Mouse (Mus musculus) forebrain, postnatal 0 days (tissue): ENCODE data around the gene Tiparp. TPM values are rescaled to one million over a fixed set of nuclear protein-coding genes. Genes with fewer than 3 reads are reported as not detected.

Experiments used
- ATAC-seq: fragments of 200-750 bp; cut with Nextera tagmentation; 2 replicates; pipeline ENCODE4 v1.8.0; 2017; ENCODE audit warnings: mild to moderate bottlenecking, moderate library complexity
- DNase-seq: peaks from one replicate; pipeline ENCODE4 v3.0.0-alpha.2; 2015
- H3K27ac ChIP-seq: fragments of 300-500 bp; sonication (generic); 2 replicates; pipeline ENCODE4 v1.5.1; 2014; ENCODE audit warnings: low read depth, mild to moderate bottlenecking, antibody characterized with exemption, low read length, moderate library complexity, mixed read lengths
- H3K27me3 ChIP-seq: fragments of 300-500 bp; sonication (generic); 2 replicates; pipeline ENCODE4 v1.6.1; 2014; ENCODE audit warnings: mild to moderate bottlenecking, low read length, mixed read lengths; ENCODE audit not compliant: insufficient read depth
- H3K36me3 ChIP-seq: fragments of 300-500 bp; sonication (generic); 2 replicates; pipeline ENCODE4 v1.6.1; 2014; ENCODE audit warnings: mild to moderate bottlenecking, moderate library complexity; ENCODE audit not compliant: insufficient read depth
- H3K4me1 ChIP-seq: fragments of 300-500 bp; sonication (generic); 2 replicates; pipeline ENCODE4 v1.6.1; 2014; ENCODE audit warnings: antibody characterized with exemption; ENCODE audit not compliant: insufficient read depth
- H3K4me2 ChIP-seq: fragments of 300-500 bp; sonication (generic); 2 replicates; pipeline ENCODE4 v1.6.1; 2014; ENCODE audit warnings: low read depth, mild to moderate bottlenecking, moderate library complexity
- H3K4me3 ChIP-seq: fragments of 300-500 bp; sonication (generic); 2 replicates; pipeline ENCODE4 v1.5.1; 2014; ENCODE audit warnings: low read depth, low read length, mixed read lengths
- H3K9ac ChIP-seq: fragments of 300-500 bp; sonication (generic); 2 replicates; pipeline ENCODE4 v1.6.1; 2014; ENCODE audit warnings: mild to moderate bottlenecking
- H3K9me3 ChIP-seq: fragments of 300-500 bp; sonication (generic); 2 replicates; pipeline ENCODE4 v1.6.1; 2016; ENCODE audit warnings: low read length
- CTCF ChIP-seq: sonication (generic); IDR thresholded peaks from 2 replicates; pipeline ENCODE4 v1.5.1; 2016; ENCODE audit warnings: antibody characterized with exemption, control low read depth, low read depth
- WGBS: fragments of 180-500 bp; shearing (Covaris S2); extraction: QIAGEN DNeasy Blood & Tissue Kit; methylation state at CpG from one replicate; pipeline ENCODE4 v1.1.7; 2014; 5-methylcytosine and 5-hydroxymethylcytosine counted together
- polyA plus RNA-seq: library from polyadenylated mRNA; unstranded; fragments of >200 nt; fragmentation: Nextera tagmentation; extraction: Ambion mirVana; gene quantifications from 2 replicates; pipeline ENCODE4 v1.2.1, GENCODE M21; 2015
- total RNA-seq: library from RNA; depleted of rRNA; stranded (reverse); fragments of >200 nt; gene quantifications from 2 replicates; pipeline ENCODE4 v1.2.3, GENCODE M21; 2014; rRNA removed

Gene Tiparp
- total and polyA plus RNA-seq, 2 experiments from 2014 or later: 19.9 to 26.8 TPM

GRCm38 (mm10) chr3:65594493-65594892, 66.3 kb downstream of the Tiparp start:
- DNase-seq: no peak
- Histone ChIP-seq H3K4me2 (no peak overlapping the region), H3K4me3 (no peak overlapping the region), H3K4me1 (no peaks in the 10 kb centered on the region), H3K9ac (no peak overlapping the region), H3K36me3 (no peaks in the 10 kb centered on the region), H3K27me3 (no peaks in the 10 kb centered on the region), H3K9me3 (no peaks in the 10 kb centered on the region), H3K27ac (no peak overlapping the region)
- TF ChIP-seq CTCF: no peak
- no peak for ATAC-seq

GRCm38 (mm10) chr3:65595196-65595595, 67.0 kb downstream of the Tiparp start:
- Histone ChIP-seq H3K9ac (no peak overlapping the region), H3K36me3 (no peaks in the 10 kb centered on the region), H3K9me3 (no peaks in the 10 kb centered on the region), H3K4me2 (no peak overlapping the region), H3K4me3 (no peak overlapping the region), H3K27me3 (no peaks in the 10 kb centered on the region), H3K27ac (no peak overlapping the region), H3K4me1 (no peaks in the 10 kb centered on the region)
- DNase-seq: peak; percentile 55
- TF ChIP-seq CTCF: no peak
- peak; percentile 38 for ATAC-seq
- 57% methylated on average over 3 of the region's 3 CpGs for WGBS

GRCm38 (mm10) chr3:65598071-65598830, 70.0 kb downstream of the Tiparp start:
- DNase-seq: no peak
- WGBS: 26% methylated on average over 7 of the region's 7 CpGs
- no peak overlapping the region for H3K9ac ChIP-seq

GRCm38 (mm10) chr3:65599151-65599550, 70.9 kb downstream of the Tiparp start:
- no peak overlapping the region for H3K27ac ChIP-seq
- DNase-seq: no peak
- H3K4me1 ChIP-seq: no peaks in the 10 kb centered on the region
- H3K4me3 ChIP-seq: no peak overlapping the region
- 81% methylated on average over 6 of the region's 6 CpGs for WGBS
- no peak for TF ChIP-seq CTCF
- H3K9me3 ChIP-seq: no peaks in the 10 kb centered on the region
- H3K9ac ChIP-seq: no peak overlapping the region
- no peaks in the 10 kb centered on the region for H3K27me3 ChIP-seq
- no peak for ATAC-seq
- H3K36me3 ChIP-seq: no peaks in the 10 kb centered on the region
- H3K4me2 ChIP-seq: no peak overlapping the region

More at GRCm38 (mm10) chr3:65598071-65598830, 70.0 kb downstream of the Tiparp start:
- Histone ChIP-seq H3K9me3 (no peaks in the 10 kb centered on the region), H3K4me1 (no peaks in the 10 kb centered on the region), H3K27ac (no peak overlapping the region), H3K27me3 (no peaks in the 10 kb centered on the region), H3K4me3 (no peak overlapping the region), H3K36me3 (no peaks in the 10 kb centered on the region), H3K4me2 (no peak overlapping the region)
- no peak for ATAC-seq
- no peak for TF ChIP-seq CTCF

- Histone ChIP-seq H3K4me3 (no peak overlapping the region), H3K9me3 (no peaks in the 10 kb centered on the region), H3K27me3 (no peaks in the 10 kb centered on the region), H3K27ac (no peak overlapping the region), H3K9ac (no peak overlapping the region), H3K4me1 (no peaks in the 10 kb centered on the region), H3K36me3 (no peaks in the 10 kb centered on the region), H3K4me2 (no peak overlapping the region)
- ATAC-seq (no peak), DNase-seq (no peak)
- TF ChIP-seq CTCF: no peak
- 64% methylated on average over 8 of the region's 8 CpGs for WGBS
These were observed 73.3 kb downstream of the Tiparp start for GRCm38 (mm10) chr3:65601291-65602050.

GRCm38 (mm10) chr3:65603392-65604055, 75.3 kb downstream of the Tiparp start:
- H3K4me3 ChIP-seq: no peak overlapping the region
- no peak overlapping the region for H3K27ac ChIP-seq
- WGBS: 68% methylated on average over 4 of the region's 4 CpGs
- no peaks in the 10 kb centered on the region for H3K36me3 ChIP-seq
- H3K4me2 ChIP-seq: no peak overlapping the region
- no peaks in the 10 kb centered on the region for H3K27me3 ChIP-seq
- 0 out of 2 replicates have a peak, but pooled peaks have one; percentile 16 for ATAC-seq
- no peak for TF ChIP-seq CTCF
- H3K9me3 ChIP-seq: no peaks in the 10 kb centered on the region
- no peak overlapping the region for H3K9ac ChIP-seq
- DNase-seq: no peak
- H3K4me1 ChIP-seq: no peaks in the 10 kb centered on the region

Other genes with a start within 250 kb of the Tiparp start
- 146 and 174 TPM in 2 replicates for gene Ssr3, start 135.8 kb upstream of the Tiparp start, total RNA-seq
- gene Ssr3, start 135.8 kb upstream of the Tiparp start, polyA plus RNA-seq: 149 and 155 TPM in 2 replicates
- gene Lekr1, start 137.8 kb downstream of the Tiparp start, total RNA-seq: 4.5 and 4.8 TPM in 2 replicates
- gene Lekr1, start 137.8 kb downstream of the Tiparp start, polyA plus RNA-seq: 2.9 and 3.8 TPM in 2 replicates